Mouse (Mus musculus) neutrophil, adult 5-6 weeks (primary cell): ENCODE data around the gene Ppfia4. TPM values are rescaled to one million over a fixed set of nuclear protein-coding genes. Genes with fewer than 3 reads are reported as not detected.

Source experiments
- ATAC-seq: fragments of 151-379, 151-347 bp; 2 replicates; pipeline ENCODE4 v1.8.0; 2017; ENCODE audit warnings: mild to moderate bottlenecking, moderate TSS enrichment; ENCODE audit not compliant: insufficient number of reproducible peaks, poor library complexity, low FRiP score, severe bottlenecking; ENCODE audit errors: extremely low read depth
- total RNA-seq: library from RNA; stranded (forward); fragments of 200-1000 nt; gene quantifications from 2 replicates; pipeline ENCODE4 v1.2.3, GENCODE M21; 2017

The Ppfia4 gene
- 2.9 and 3.2 TPM in 2 replicates for total RNA-seq

GRCm38 (mm10) chr1:134332770-134333271 lies at the start of gene Ppfia4:
Gene Ppfia4, minus strand, starts transcription at chr1:134332928.
- ATAC-seq = no peak

GRCm38 (mm10) chr1:134381795-134382625 lies 49.3 kb upstream of the Ppfia4 start:
- ATAC-seq = no peak

GRCm38 (mm10) chr1:134381051-134381450 lies 48.3 kb upstream of the Ppfia4 start:
- no peak for ATAC-seq

- ATAC-seq = no peak
Observed at GRCm38 (mm10) chr1:134374124-134374523, 41.4 kb upstream of the Ppfia4 start.

- ATAC-seq = peak; percentile 55; the same call in 1 of the 2 replicates
Observed at GRCm38 (mm10) chr1:134368777-134369337, 36.1 kb upstream of the Ppfia4 start.

GRCm38 (mm10) chr1:134365491-134365890 lies 32.8 kb upstream of the Ppfia4 start:
- ATAC-seq = no peak

- no peak for ATAC-seq
Observed at GRCm38 (mm10) chr1:134363194-134363593, 30.5 kb upstream of the Ppfia4 start.

- peak; percentile 98 for ATAC-seq
Observed at GRCm38 (mm10) chr1:134361857-134362212, 29.1 kb upstream of the Ppfia4 start, which contains the start of gene Tmem183a. Gene Tmem183a, minus strand, starts transcription at chr1:134361979.

GRCm38 (mm10) chr1:134361195-134361856 lies 28.6 kb upstream of the Ppfia4 start:
- no peak; the same call in 1 of the 2 replicates for ATAC-seq

GRCm38 (mm10) chr1:134360656-134361055 lies 27.9 kb upstream of the Ppfia4 start:
- ATAC-seq = no peak

- ATAC-seq = no peak
Observed at GRCm38 (mm10) chr1:134357461-134357860, 24.7 kb upstream of the Ppfia4 start.

- no peak for ATAC-seq
Observed at GRCm38 (mm10) chr1:134353326-134353725, 20.6 kb upstream of the Ppfia4 start.

- no peak for ATAC-seq
Observed at GRCm38 (mm10) chr1:134347791-134348190, 15.1 kb upstream of the Ppfia4 start.

GRCm38 (mm10) chr1:134345075-134345474 lies 12.3 kb upstream of the Ppfia4 start:
- ATAC-seq = no peak

- peak; percentile 41 for ATAC-seq
Observed at GRCm38 (mm10) chr1:134344005-134344950, 11.6 kb upstream of the Ppfia4 start.

- ATAC-seq = no peak
Observed at GRCm38 (mm10) chr1:134343567-134343966, 10.8 kb upstream of the Ppfia4 start.

- ATAC-seq = no peak
Observed at GRCm38 (mm10) chr1:134342781-134343310, 10.1 kb upstream of the Ppfia4 start.

GRCm38 (mm10) chr1:134342278-134342664 lies 9.5 kb upstream of the Ppfia4 start:
- ATAC-seq = no peak
